Mouse (Mus musculus) hindbrain, embryonic 13.5 days (tissue): ENCODE measurements around the gene Snta1. TPM values are rescaled to one million over a fixed set of nuclear protein-coding genes. Genes with fewer than 3 reads are reported as not detected.
A peak's percentile ranks its signal among the peaks of the same experiment; 100 is the strongest.

ENCODE experiments used
- ATAC-seq: fragments of 200-750 bp; cut with Nextera tagmentation; 2 replicates; pipeline ENCODE4 v1.8.0; 2017; ENCODE audit warnings: moderate TSS enrichment; ENCODE audit not compliant: low FRiP score
- H3K27ac ChIP-seq: fragments of 300-500 bp; sonication (generic); 2 replicates; pipeline ENCODE4 v1.5.1; 2015; ENCODE audit warnings: inconsistent platforms, mild to moderate bottlenecking, moderate library complexity
- H3K27me3 ChIP-seq: fragments of 300-500 bp; sonication (generic); 2 replicates; pipeline ENCODE4 v1.6.1; 2015; ENCODE audit warnings: mild to moderate bottlenecking, inconsistent platforms
- H3K36me3 ChIP-seq: fragments of 300-500 bp; sonication (generic); 2 replicates; pipeline ENCODE4 v1.6.1; 2015; ENCODE audit warnings: mild to moderate bottlenecking, inconsistent platforms
- H3K4me1 ChIP-seq: fragments of 300-500 bp; sonication (generic); replicated peaks from 2 replicates; pipeline ENCODE4 v1.6.1; 2015; ENCODE audit warnings: inconsistent platforms
- H3K4me2 ChIP-seq: fragments of 300-500 bp; sonication (generic); 2 replicates; pipeline ENCODE4 v1.6.1; 2015; ENCODE audit warnings: inconsistent platforms, mild to moderate bottlenecking, moderate library complexity
- H3K4me3 ChIP-seq: fragments of 300-500 bp; sonication (generic); 2 replicates; pipeline ENCODE4 v1.5.1; 2015; ENCODE audit warnings: mild to moderate bottlenecking, inconsistent platforms
- H3K9ac ChIP-seq: fragments of 300-500 bp; sonication (generic); 2 replicates; pipeline ENCODE4 v1.6.1; 2015; ENCODE audit warnings: mild to moderate bottlenecking, inconsistent platforms
- H3K9me3 ChIP-seq: fragments of 300-500 bp; sonication (generic); 2 replicates; pipeline ENCODE4 v1.6.1; 2016; ENCODE audit warnings: inconsistent platforms
- WGBS: fragments of 180-500 bp; shearing (Covaris S2); methylation state at CpG from one replicate; pipeline ENCODE4 v1.1.7; 2015; 5-methylcytosine and 5-hydroxymethylcytosine counted together
- polyA plus RNA-seq: library from polyadenylated mRNA; unstranded; fragments of >200 nt; fragmentation: Nextera tagmentation; extraction: Ambion mirVana; gene quantifications from 2 replicates; pipeline ENCODE4 v1.2.1, GENCODE M21; 2015

Gene Snta1
- polyA plus RNA-seq = 7.4 and 7.6 TPM in 2 replicates

GRCm38 (mm10) chr2:154407643-154408445 is at the start of gene Snta1:
Gene Snta1, minus strand, starts transcription at chr2:154408099.
- Histone ChIP-seq H3K4me1 (peaks cover 35% of the 10 kb centered on the region), H3K9me3 (no peaks in the 10 kb centered on the region), H3K4me3 (peak within 1 kb of the TSS; percentile 67), H3K9ac (peak within 1 kb of the TSS; percentile 79), H3K27me3 (peaks cover 20% of the 10 kb centered on the region), H3K27ac (peak within 1 kb of the TSS; percentile 40; the same call in 1 of the 2 replicates), H3K36me3 (no peaks in the 10 kb centered on the region), H3K4me2 (peak within 1 kb of the TSS; percentile 69)
- peak; percentile 87 for ATAC-seq
- WGBS = 2% methylated on average over 82 of the region's 84 CpGs

GRCm38 (mm10) chr2:154456621-154457020 is 48.7 kb upstream of the Snta1 start:
- Histone ChIP-seq H3K4me2 (no peak overlapping the region), H3K4me1 (peaks cover 34% of the 10 kb centered on the region), H3K4me3 (no peak overlapping the region), H3K27me3 (no peaks in the 10 kb centered on the region), H3K9ac (no peak overlapping the region), H3K36me3 (no peaks in the 10 kb centered on the region), H3K9me3 (no peaks in the 10 kb centered on the region), H3K27ac (no peak overlapping the region)
- ATAC-seq = no peak

GRCm38 (mm10) chr2:154455776-154456175 is 47.9 kb upstream of the Snta1 start:
- Histone ChIP-seq H3K27ac (peak overlapping the region; percentile 78), H3K27me3 (no peaks in the 10 kb centered on the region), H3K4me1 (peaks cover 31% of the 10 kb centered on the region), H3K36me3 (no peaks in the 10 kb centered on the region), H3K9me3 (no peaks in the 10 kb centered on the region), H3K9ac (no peak overlapping the region), H3K4me3 (no peak overlapping the region), H3K4me2 (no peak overlapping the region)
- 53% methylated on average over 5 of the region's 5 CpGs for WGBS
- ATAC-seq = no peak

- ATAC-seq = peak; percentile 43; the same call in 1 of the 2 replicates
- peak overlapping the region; percentile 78 for H3K27ac ChIP-seq
- H3K9me3 ChIP-seq = no peaks in the 10 kb centered on the region
These were observed 46.7 kb upstream of the Snta1 start for GRCm38 (mm10) chr2:154454605-154455004.

GRCm38 (mm10) chr2:154454099-154454498 is 46.2 kb upstream of the Snta1 start:
- no peaks in the 10 kb centered on the region for H3K9me3 ChIP-seq
- no peak overlapping the region for H3K9ac ChIP-seq
- H3K27ac ChIP-seq = peak overlapping the region; percentile 31; the same call in 1 of the 2 replicates
- H3K4me1 ChIP-seq = peaks cover 25% of the 10 kb centered on the region
- no peak for ATAC-seq
- no peak overlapping the region for H3K4me3 ChIP-seq
- no peaks in the 10 kb centered on the region for H3K36me3 ChIP-seq
- 67% methylated on average over 1 of the region's 1 CpGs for whole genome bisulfite sequencing
- H3K4me2 ChIP-seq = no peak overlapping the region
- H3K27me3 ChIP-seq = no peaks in the 10 kb centered on the region

More at GRCm38 (mm10) chr2:154454605-154455004, 46.7 kb upstream of the Snta1 start:
- WGBS = 37% methylated on average over 3 of the region's 3 CpGs
- H3K36me3 ChIP-seq = no peaks in the 10 kb centered on the region
- H3K4me2 ChIP-seq = no peak overlapping the region
- no peak overlapping the region for H3K9ac ChIP-seq
- H3K27me3 ChIP-seq = no peaks in the 10 kb centered on the region
- peaks cover 25% of the 10 kb centered on the region for H3K4me1 ChIP-seq
- no peak overlapping the region for H3K4me3 ChIP-seq

GRCm38 (mm10) chr2:154452951-154453350 is 45.1 kb upstream of the Snta1 start:
- no peaks in the 10 kb centered on the region for H3K9me3 ChIP-seq
- no peak overlapping the region for H3K27ac ChIP-seq
- H3K9ac ChIP-seq = no peak overlapping the region
- H3K4me3 ChIP-seq = no peak overlapping the region
- H3K27me3 ChIP-seq = no peaks in the 10 kb centered on the region
- peaks cover 3% of the 10 kb centered on the region for H3K36me3 ChIP-seq
- no peak for ATAC-seq
- H3K4me2 ChIP-seq = no peak overlapping the region
- H3K4me1 ChIP-seq = peaks cover 25% of the 10 kb centered on the region
- 95% methylated on average over 2 of the region's 2 CpGs for WGBS

- Histone ChIP-seq H3K9me3 (no peaks in the 10 kb centered on the region), H3K9ac (no peak overlapping the region), H3K27ac (no peak overlapping the region), H3K36me3 (peaks cover 10% of the 10 kb centered on the region), H3K4me2 (no peak overlapping the region), H3K4me1 (no peaks in the 10 kb centered on the region), H3K27me3 (no peaks in the 10 kb centered on the region), H3K4me3 (no peak overlapping the region)
- no peak for ATAC-seq
These were observed 40.7 kb upstream of the Snta1 start for GRCm38 (mm10) chr2:154448633-154449032.

- Histone ChIP-seq H3K4me2 (no peak overlapping the region), H3K4me3 (no peak overlapping the region), H3K27me3 (no peaks in the 10 kb centered on the region), H3K4me1 (no peaks in the 10 kb centered on the region), H3K9ac (no peak overlapping the region), H3K27ac (no peak overlapping the region), H3K36me3 (peaks cover 18% of the 10 kb centered on the region), H3K9me3 (no peaks in the 10 kb centered on the region)
- WGBS = 97% methylated on average over 8 of the region's 8 CpGs
- no peak for ATAC-seq
These were observed 39.9 kb upstream of the Snta1 start for GRCm38 (mm10) chr2:154447821-154448220.

- Histone ChIP-seq H3K4me3 (no peak overlapping the region), H3K9me3 (no peaks in the 10 kb centered on the region), H3K27me3 (no peaks in the 10 kb centered on the region), H3K4me1 (peaks cover 36% of the 10 kb centered on the region), H3K9ac (no peak overlapping the region), H3K36me3 (0 out of 2 replicates have a peak, but pooled peaks cover 11% of the 10 kb centered on the region), H3K27ac (no peak overlapping the region), H3K4me2 (no peak overlapping the region)
- ATAC-seq = no peak
These were observed 32.6 kb upstream of the Snta1 start for GRCm38 (mm10) chr2:154440453-154440852.

GRCm38 (mm10) chr2:154437191-154437527 is 29.3 kb upstream of the Snta1 start:
- H3K4me2 ChIP-seq = peak overlapping the region; percentile 60
- peaks cover 39% of the 10 kb centered on the region for H3K4me1 ChIP-seq
- peak overlapping the region; percentile 95; the same call in 1 of the 2 replicates for H3K27ac ChIP-seq
- no peaks in the 10 kb centered on the region for H3K36me3 ChIP-seq
- no peaks in the 10 kb centered on the region for H3K27me3 ChIP-seq
- peak overlapping the region; percentile 98 for H3K9ac ChIP-seq
- no peak for ATAC-seq
- no peaks in the 10 kb centered on the region for H3K9me3 ChIP-seq
- H3K4me3 ChIP-seq = peak overlapping the region; percentile 96
- 18% methylated on average over 7 of the region's 7 CpGs for WGBS

GRCm38 (mm10) chr2:154436458-154437190 is 28.7 kb upstream of the Snta1 start, which contains the start of gene Cbfa2t2:
Gene Cbfa2t2, plus strand, starts transcription at chr2:154436481.
- no peaks in the 10 kb centered on the region for H3K36me3 ChIP-seq
- H3K4me2 ChIP-seq = peak within 1 kb of the TSS; percentile 60
- no peaks in the 10 kb centered on the region for H3K27me3 ChIP-seq
- H3K4me1 ChIP-seq = peaks cover 39% of the 10 kb centered on the region
- H3K27ac ChIP-seq = peak within 1 kb of the TSS; percentile 95
- no peaks in the 10 kb centered on the region for H3K9me3 ChIP-seq
- WGBS = under 1% methylated on average over 70 of the region's 70 CpGs
- peak within 1 kb of the TSS; percentile 96 for H3K4me3 ChIP-seq
- ATAC-seq = peak; percentile 91
- H3K9ac ChIP-seq = peak within 1 kb of the TSS; percentile 98

GRCm38 (mm10) chr2:154436076-154436457 is 28.2 kb upstream of the Snta1 start:
- no peaks in the 10 kb centered on the region for H3K9me3 ChIP-seq
- peak overlapping the region; percentile 60 for H3K4me2 ChIP-seq
- no peaks in the 10 kb centered on the region for H3K36me3 ChIP-seq
- H3K4me3 ChIP-seq = peak overlapping the region; percentile 96
- WGBS = under 1% methylated on average over 27 of the region's 44 CpGs
- ATAC-seq = peak; percentile 99
- H3K9ac ChIP-seq = peak overlapping the region; percentile 98
- peaks cover 39% of the 10 kb centered on the region for H3K4me1 ChIP-seq
- peak overlapping the region; percentile 95 for H3K27ac ChIP-seq
- no peaks in the 10 kb centered on the region for H3K27me3 ChIP-seq
